Comparison of ENCODE assay signal across 26 mouse cellular contexts in the genomic region with DNA sequence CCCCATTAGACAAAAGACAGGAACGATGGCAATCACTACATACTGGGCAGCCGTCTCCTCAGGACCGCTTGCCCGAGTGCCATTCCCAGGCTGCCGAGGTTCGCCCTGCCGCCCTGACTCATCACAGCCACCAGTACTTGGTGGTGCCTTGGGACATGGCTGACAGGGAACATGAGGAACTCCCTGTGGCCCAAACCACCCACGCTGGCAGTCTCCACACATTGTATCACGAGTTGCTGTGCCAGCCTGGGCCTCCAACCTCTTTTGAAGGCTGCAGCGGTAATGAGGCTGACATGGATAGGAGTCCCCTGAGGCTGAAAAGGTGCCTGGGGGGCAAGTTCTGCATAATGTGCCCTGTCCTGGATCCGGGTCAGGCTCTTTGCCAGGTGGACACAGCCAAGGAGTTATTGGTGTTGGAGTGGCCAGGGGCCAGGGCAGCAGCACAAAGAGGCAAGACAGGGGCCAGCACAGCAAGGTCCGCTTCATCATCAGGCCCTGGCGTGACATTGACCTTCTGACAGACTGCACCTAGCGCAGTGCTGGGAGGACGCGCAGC. TPM values are rescaled to one million over a fixed set of nuclear protein-coding genes. Genes with fewer than 3 reads are reported as not detected.
DNase-seq lines count a peak whose midpoint lies in the region; ATAC-seq and TF ChIP-seq lines count a peak whose summit lies in the region.
"Had no signal": no experiment of that assay in that cellular context is flagged by ENCODE, and none has a peak within 500 bp of the region (broad histone marks: within the 10 kb centered on the region; RNA-seq: fewer than 3 reads in every experiment).

No protein-coding gene starts in this region.

- peaks cover 22% of the 10 kb centered on the region for H3K27me3 ChIP-seq in embryonic facial prominence, embryonic 13.5 days
- peaks cover 25% of the 10 kb centered on the region for H3K27me3 ChIP-seq in embryonic facial prominence, embryonic 10.5 days (replicated peaks; ENCODE audit: low read depth, poor library complexity, severe bottlenecking)
- H3K27me3 ChIP-seq in E14TG2a.4 (ENCODE audit: insufficient read depth, low read length) = peaks cover 12% of the 10 kb centered on the region
- H3K27me3 ChIP-seq: CH12.LX, Patski had no signal

- no peak overlapping the region for H3K4me2 ChIP-seq in embryonic facial prominence, embryonic 13.5 days
- H3K4me2 ChIP-seq: heart, embryonic 13.5 days had no signal

- no peaks in the 10 kb centered on the region for H3K36me3 ChIP-seq in embryonic facial prominence, embryonic 13.5 days
- H3K36me3 ChIP-seq in embryonic facial prominence, embryonic 10.5 days (replicated peaks) = no peaks in the 10 kb centered on the region
- peaks cover under 1% of the 10 kb centered on the region; the same call in 1 of the 2 replicates for H3K36me3 ChIP-seq in E14TG2a.4 (ENCODE audit: insufficient read depth, low read length)
- H3K36me3 ChIP-seq: heart, embryonic 13.5 days had no signal

- no peaks in the 10 kb centered on the region for H3K9me3 ChIP-seq in embryonic facial prominence, embryonic 13.5 days
- H3K9me3 ChIP-seq in embryonic facial prominence, embryonic 10.5 days = no peaks in the 10 kb centered on the region
- H3K9me3 ChIP-seq in E14TG2a.4 (ENCODE audit: low read length) = no peaks in the 10 kb centered on the region
- H3K9me3 ChIP-seq: heart, embryonic 13.5 days; megakaryocyte, embryonic 14.5 days had no signal

- no peak for TF ChIP-seq CTCF in left cerebral cortex, adult 2 months (IDR thresholded peaks at IDR 0.05)
- no peak for TF ChIP-seq CTCF in E14TG2a.4 (conservative IDR thresholded peaks at IDR 0.05; ENCODE audit: low read length)

- DNase-seq in adrenal gland, postnatal 14 days = peak; percentile 34
- no peak for DNase-seq in adrenal gland, adult (ENCODE audit: inconsistent age in 2 of 2, low spot score in 1 of 2)
- no peak for DNase-seq in embryonic facial prominence, embryonic 10.5 days (ENCODE audit: low spot score)
- DNase-seq in left cerebral cortex, postnatal 4 days = peak; percentile 23
- DNase-seq in left cerebral cortex, adult 2 months (ENCODE audit: extremely low spot score in 1 of 2, low spot score in 2 of 2) = no peak
- no peak for DNase-seq in T-cell, adult 2 months (ENCODE audit: low spot score)
- DNase-seq: gastrocnemius, adult 2 months; heart, postnatal 4 days; kidney, postnatal 4 days; lung, postnatal 14 days; right cerebral cortex, postnatal 25 days had no signal

- H3K9ac ChIP-seq in embryonic facial prominence, embryonic 13.5 days = no peak overlapping the region
- H3K9ac ChIP-seq: heart, embryonic 13.5 days; liver, embryonic 14.5 days had no signal

- intact Hi-C loops in left cerebral cortex, postnatal 4 days (cut with DNase I) = loop anchor here (5.0 kb wide), 1 partner anchor 175 kb away; no protein-coding TSS in a partner anchor
- intact Hi-C loops in left cerebral cortex, adult 2 months (cut with DNase I) = no loop called here

- no peak overlapping the region for H3K4me3 ChIP-seq in embryonic facial prominence, embryonic 13.5 days
- no peak overlapping the region for H3K4me3 ChIP-seq in embryonic facial prominence, embryonic 10.5 days
- H3K4me3 ChIP-seq in left cerebral cortex, adult 2 months = no peak overlapping the region
- H3K4me3 ChIP-seq in E14TG2a.4 (replicated peaks; ENCODE audit: low read length) = peak overlapping the region; percentile 74
- H3K4me3 ChIP-seq: erythroblast, embryonic 14.5 days; gastrocnemius, adult 2 months; heart, embryonic 13.5 days; megakaryocyte, embryonic 14.5 days had no signal

- ATAC-seq in embryonic facial prominence, embryonic 13.5 days (ENCODE audit: insufficient number of reproducible peaks, insufficient read depth, low FRiP score, low TSS enrichment, low read depth) = 0 out of 2 replicates have a peak, but pooled peaks have one; percentile 49
- ATAC-seq: Patski had no signal

- H3K4me1 ChIP-seq in embryonic facial prominence, embryonic 13.5 days = 0 out of 2 replicates have a peak, but pooled peaks cover 3% of the 10 kb centered on the region
- H3K4me1 ChIP-seq in embryonic facial prominence, embryonic 10.5 days = peaks cover 6% of the 10 kb centered on the region; the same call in 1 of the 2 replicates
- H3K4me1 ChIP-seq in E14TG2a.4 (replicated peaks; ENCODE audit: low read depth, low read length) = peaks cover 63% of the 10 kb centered on the region
- H3K4me1 ChIP-seq: heart, embryonic 13.5 days had no signal

- WGBS in embryonic facial prominence, embryonic 13.5 days = 68% methylated on average over 16 of the region's 16 CpGs
- 68% methylated on average over 16 of the region's 16 CpGs for WGBS in embryonic facial prominence, embryonic 10.5 days

- H3K27ac ChIP-seq in embryonic facial prominence, embryonic 13.5 days = no peak overlapping the region
- no peak overlapping the region for H3K27ac ChIP-seq in embryonic facial prominence, embryonic 10.5 days (replicated peaks)
- H3K27ac ChIP-seq in left cerebral cortex, adult 2 months = no peak overlapping the region
- H3K27ac ChIP-seq: gastrocnemius, adult 2 months; heart, embryonic 13.5 days; liver, embryonic 14.5 days; stomach, postnatal 0 days had no signal

RNA-seq across cellular contexts. Expression of a gene that starts 9.7 kb away (rescaled TPM):
- 0.53 TPM in 1 of 2 replicates, not detected in the other for total RNA-seq in adrenal gland, postnatal 14 days (2021)
- 0.85 TPM in 1 of 2 replicates, not detected in the other for polyA plus RNA-seq in embryonic facial prominence, embryonic 13.5 days (2015; fragmentation: Nextera tagmentation; extraction: Ambion mirVana)
- 0.69 and 0.75 TPM in 2 replicates for polyA plus RNA-seq in embryonic facial prominence, embryonic 10.5 days (2016; fragmentation: Nextera tagmentation; extraction: Ambion mirVana)
- not detected for total RNA-seq in left cerebral cortex, postnatal 4 days (2021)
- total RNA-seq in left cerebral cortex, adult 2 months (2021) = not detected
- total RNA-seq: adrenal gland, postnatal 36 days; CH12.LX; gastrocnemius, adult 2 months; granulocyte monocyte progenitor cell, adult 5-6 weeks; heart, postnatal 4 days; midbrain, postnatal 0 days had no signal
- polyA plus RNA-seq: erythroblast, embryonic 14.5 days; intestine, embryonic 14.5 days; liver, embryonic 14.5 days had no signal

RNA-seq across cellular contexts. Expression of a gene that starts 23.9 kb away (rescaled TPM):
- 400 and 439 TPM in 2 replicates for total RNA-seq in adrenal gland, postnatal 14 days (2021)
- 9.5 and 9.9 TPM in 2 replicates for polyA plus RNA-seq in embryonic facial prominence, embryonic 13.5 days (2015; fragmentation: Nextera tagmentation; extraction: Ambion mirVana)
- 7.8 and 11.6 TPM in 2 replicates for polyA plus RNA-seq in embryonic facial prominence, embryonic 10.5 days (2016; fragmentation: Nextera tagmentation; extraction: Ambion mirVana)
- total RNA-seq in left cerebral cortex, postnatal 4 days (2021) = 1 to 10 TPM; 8.3 to 9.0 TPM
- 1 to 10 TPM; 7.5 to 7.8 TPM for total RNA-seq in left cerebral cortex, adult 2 months (2021)

RNA-seq across cellular contexts. Expression of a gene that starts 52.8 kb away (rescaled TPM):
- not detected in 2 replicates for total RNA-seq in adrenal gland, postnatal 14 days (2021)
- 4.4 and 7.0 TPM in 2 replicates for polyA plus RNA-seq in embryonic facial prominence, embryonic 13.5 days (2015; fragmentation: Nextera tagmentation; extraction: Ambion mirVana)
- polyA plus RNA-seq in embryonic facial prominence, embryonic 10.5 days (2016; fragmentation: Nextera tagmentation; extraction: Ambion mirVana) = not detected in 2 replicates
- total RNA-seq in left cerebral cortex, postnatal 4 days (2021) = not detected
- total RNA-seq in left cerebral cortex, adult 2 months (2021) = not detected
- total RNA-seq: adrenal gland, postnatal 36 days; CH12.LX; gastrocnemius, adult 2 months; granulocyte monocyte progenitor cell, adult 5-6 weeks; heart, postnatal 4 days; midbrain, postnatal 0 days had no signal
- polyA plus RNA-seq: erythroblast, embryonic 14.5 days; heart, embryonic 13.5 days; intestine, embryonic 14.5 days; kidney, embryonic 14.5 days; limb, embryonic 11.5 days; liver, embryonic 14.5 days; midbrain, postnatal 0 days; Patski had no signal

RNA-seq across cellular contexts. Expression of a gene that starts 55.0 kb away (rescaled TPM):
- 16.1 and 21.2 TPM in 2 replicates for total RNA-seq in adrenal gland, postnatal 14 days (2021)
- 0.91 and 2.0 TPM in 2 replicates for polyA plus RNA-seq in embryonic facial prominence, embryonic 13.5 days (2015; fragmentation: Nextera tagmentation; extraction: Ambion mirVana)
- polyA plus RNA-seq in embryonic facial prominence, embryonic 10.5 days (2016; fragmentation: Nextera tagmentation; extraction: Ambion mirVana) = 1.5 TPM in 2 replicates
- total RNA-seq in left cerebral cortex, postnatal 4 days (2021) = 1 to 10 TPM in 1 of 2 experiments, under 1 TPM in 1; 0.70 to 1.0 TPM
- total RNA-seq in left cerebral cortex, adult 2 months (2021) = 1 to 10 TPM; 3.1 to 4.1 TPM

Comparison
In these comparisons a context has a peak if more than half of its experiments do, and no peak if none do; other contexts are left out.
1. DNase-seq: peak in adrenal gland, postnatal 14 days (single experiment) and left cerebral cortex, postnatal 4 days (single experiment); none in adrenal gland, adult (0 of 2), embryonic facial prominence, embryonic 10.5 days (single experiment), left cerebral cortex, adult 2 months (0 of 2) and T-cell, adult 2 months (single experiment).
2. RNA of a gene that starts 23.9 kb away (total RNA-seq): 400 to 439 TPM in adrenal gland, postnatal 14 days; 8.3 to 9.0 TPM in left cerebral cortex, postnatal 4 days and 7.5 to 7.8 TPM in left cerebral cortex, adult 2 months; every median in the first group is over 10 times any median in the second.